Mouse (Mus musculus): ENCODE measurements around the gene Wdr60.
A peak's percentile ranks its signal among the peaks of the same experiment; 100 is the strongest.

Wdr60 gene

GRCm38 (mm10) chr12:116183212-116183935 lies 79.4 kb downstream of the Wdr60 start:
- DNase-seq (ENCODE audit: low read depth, low spot score): no peak

- DNase-seq (ENCODE audit: low read depth, low spot score): no peak
Measured at GRCm38 (mm10) chr12:116182376-116182775, 80.4 kb downstream of the Wdr60 start.

DNA sequence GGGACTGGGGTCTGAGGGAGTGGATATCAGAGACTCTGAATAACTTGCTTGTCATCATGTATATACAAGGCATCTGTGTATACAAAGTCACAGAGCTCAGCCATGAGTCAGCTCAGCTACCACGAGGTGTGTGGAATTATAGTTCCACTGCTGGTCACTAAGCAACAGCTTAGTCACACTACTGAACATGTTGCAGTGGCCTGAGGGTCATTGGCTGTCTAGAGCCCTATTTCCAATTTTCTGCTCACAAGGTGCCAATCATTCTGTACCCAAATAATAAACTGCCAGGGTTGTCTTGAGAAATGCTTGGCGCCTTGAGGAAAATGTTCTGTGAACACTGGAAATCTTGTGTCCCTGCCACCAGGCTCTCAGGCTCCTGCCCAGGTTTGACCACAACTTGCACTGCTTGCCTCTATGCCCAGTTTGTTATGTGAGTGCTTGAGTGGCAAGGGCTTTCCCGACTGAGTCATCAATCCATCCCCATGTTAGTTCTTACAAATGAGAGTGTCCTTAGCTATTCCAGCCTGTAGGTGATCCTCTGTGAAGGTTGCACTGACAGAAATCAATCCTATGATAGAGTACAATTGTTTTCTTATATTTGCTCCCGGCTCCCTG lies 81.3 kb downstream of the Wdr60 start:
- DNase-seq (ENCODE audit: low read depth, low spot score): no peak

- peak; percentile 21 for DNase-seq (ENCODE audit: low read depth, low spot score)
Measured at GRCm38 (mm10) chr12:116176930-116177329, 85.9 kb downstream of the Wdr60 start.

GRCm38 (mm10) chr12:116169666-116170065 lies 93.2 kb downstream of the Wdr60 start:
- no peak for DNase-seq (ENCODE audit: low read depth, low spot score)

DNA sequence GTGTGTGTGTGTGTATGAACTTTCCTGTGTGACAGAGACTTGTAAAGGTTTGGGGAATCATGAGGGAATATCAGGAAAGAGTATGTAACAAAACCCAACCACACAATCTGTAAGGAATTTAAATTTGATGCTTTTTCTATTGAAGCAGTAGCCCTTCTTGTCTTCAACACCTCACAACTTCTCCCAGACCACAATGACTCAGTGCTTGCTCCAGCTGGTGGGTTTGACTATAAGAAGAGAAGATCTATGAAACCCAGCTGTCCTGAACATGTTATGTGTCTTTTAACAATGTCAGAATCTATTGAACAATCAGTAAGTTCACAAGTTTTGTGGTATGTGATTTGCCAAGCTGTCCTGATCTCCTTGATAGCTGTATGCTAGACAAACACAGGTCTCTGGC lies 97.5 kb downstream of the Wdr60 start:
- DNase-seq (ENCODE audit: low read depth, low spot score): no peak

DNA sequence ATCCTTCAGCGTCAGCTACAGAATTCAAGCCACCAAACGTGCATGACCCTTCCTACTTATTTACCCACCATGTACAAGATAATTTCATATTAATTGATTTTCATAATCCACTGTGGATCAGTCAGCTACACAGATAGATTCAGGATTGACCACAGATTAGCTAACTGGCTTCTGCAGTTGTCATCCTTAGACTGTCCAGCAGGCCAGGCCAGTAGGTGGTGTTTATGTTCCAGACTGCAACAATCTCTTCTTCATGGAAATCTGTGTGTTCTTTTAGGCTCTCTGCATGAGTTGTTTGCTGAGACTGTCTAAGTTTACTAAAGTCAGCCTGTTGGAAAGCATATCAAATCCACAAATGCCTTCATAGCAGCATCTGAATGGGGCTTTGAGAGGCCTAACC lies 103.1 kb downstream of the Wdr60 start:
- no peak for DNase-seq (ENCODE audit: low read depth, low spot score)

- DNase-seq (ENCODE audit: low read depth, low spot score): no peak
Measured at GRCm38 (mm10) chr12:116159223-116159622, 103.6 kb downstream of the Wdr60 start.

GRCm38 (mm10) chr12:116156792-116157532 lies 105.9 kb downstream of the Wdr60 start:
- no peak for DNase-seq (ENCODE audit: low read depth, low spot score)
